Mouse (Mus musculus) C2C12 (cell line): ENCODE results near the gene Zdhhc20. TPM values are rescaled to one million over a fixed set of nuclear protein-coding genes. Genes with fewer than 3 reads are reported as not detected.

Source experiments
- H3K27me3 ChIP-seq: one replicate; pipeline ENCODE4 v1.6.1; 2011; ENCODE audit not compliant: control insufficient read depth, insufficient read depth, insufficient read length
- H3K36me3 ChIP-seq: one replicate; pipeline ENCODE4 v1.6.1; 2011; ENCODE audit not compliant: control insufficient read depth, insufficient read depth
- H3K4me3 ChIP-seq: one replicate; pipeline ENCODE4 v1.5.1; 2011; ENCODE audit warnings: mild to moderate bottlenecking, control low read depth; ENCODE audit not compliant: poor library complexity, insufficient read depth, severe bottlenecking
- H3K79me2 ChIP-seq: one replicate; pipeline ENCODE4 v1.6.1; 2011; ENCODE audit not compliant: control insufficient read depth, insufficient read depth
- H3K79me3 ChIP-seq: one replicate; pipeline ENCODE4 v1.6.1; 2011; ENCODE audit warnings: low read depth, control low read depth
- H3ac ChIP-seq: one replicate; pipeline ENCODE3; 2011; ENCODE audit warnings: low read depth; ENCODE audit not compliant: control insufficient read depth, insufficient read length
- CEBPB ChIP-seq: IDR thresholded peaks from one replicate; pipeline ENCODE4 v1.6.1; 2011; ENCODE audit warnings: low read depth, mild to moderate bottlenecking, control low read depth, moderate library complexity
- CTCF ChIP-seq: IDR thresholded peaks from one replicate; pipeline ENCODE4 v1.5.1; 2011; ENCODE audit not compliant: control insufficient read depth, insufficient read depth, insufficient read length
- FOSL1 ChIP-seq: IDR thresholded peaks from one replicate; pipeline ENCODE4 v1.8.0; 2011; ENCODE audit warnings: mild to moderate bottlenecking, low read length; ENCODE audit not compliant: poor library complexity, insufficient read depth, severe bottlenecking
- MAX ChIP-seq: IDR thresholded peaks from one replicate; pipeline ENCODE4 v1.6.1; 2011; ENCODE audit warnings: mild to moderate bottlenecking, control low read depth
- MYOD1 ChIP-seq: IDR thresholded peaks from one replicate; pipeline ENCODE4 v1.6.1; 2011; ENCODE audit warnings: low read depth; ENCODE audit not compliant: control insufficient read depth, insufficient read length
- MYOG ChIP-seq: IDR thresholded peaks from one replicate; pipeline ENCODE4 v1.6.1; 2011; ENCODE audit not compliant: control insufficient read depth, insufficient read length; ENCODE audit errors: extremely low read depth
- USF1 ChIP-seq: IDR thresholded peaks from one replicate; pipeline ENCODE4 v1.6.1; 2011; ENCODE audit warnings: low read depth, mild to moderate bottlenecking, control low read depth, moderate library complexity
- polyA plus RNA-seq: library from polyadenylated mRNA; unstranded; fragments of >200 nt; fragmentation: generic; extraction: Trizol; gene quantifications from one replicate; pipeline ENCODE4 v1.2.1, GENCODE M21; 2012; ENCODE audit warnings: missing spikeins

The Zdhhc20 gene
- polyA plus RNA-seq, 1 experiment: 8.0 TPM

DNA sequence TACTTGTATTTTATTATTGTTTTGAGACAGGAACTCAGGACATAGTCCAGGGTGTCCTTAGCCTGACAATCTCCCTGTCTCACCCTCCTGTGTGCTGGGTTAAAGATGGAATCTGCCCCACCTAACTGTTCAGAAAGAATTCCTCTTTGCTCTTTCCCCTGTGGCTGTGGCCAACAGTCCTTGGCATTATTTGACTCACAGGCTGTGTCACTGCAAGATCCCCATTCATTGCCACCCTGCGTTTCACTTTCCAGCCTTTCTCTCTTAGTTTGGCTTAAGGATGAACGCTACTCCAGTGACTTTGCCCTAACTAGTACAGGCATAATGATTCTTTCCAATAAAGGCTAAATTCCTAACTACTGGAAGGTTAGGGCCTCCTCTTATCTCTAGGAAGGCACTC is 4.3 kb upstream of the Zdhhc20 start:
- no peaks in the 10 kb centered on the region for H3K27me3 ChIP-seq
- no peak for TF ChIP-seq CEBPB
- TF ChIP-seq MYOG: no peak
- TF ChIP-seq CTCF: no peak
- TF ChIP-seq MYOD1: no peak
- no peak for TF ChIP-seq FOSL1
- TF ChIP-seq MAX: no peak
- TF ChIP-seq USF1: no peak
- no peaks in the 10 kb centered on the region for H3K36me3 ChIP-seq
- H3ac ChIP-seq: no peak overlapping the region
- no peak overlapping the region for H3K4me3 ChIP-seq
- peaks cover 3% of the 10 kb centered on the region for H3K79me3 ChIP-seq
- peaks cover 4% of the 10 kb centered on the region for H3K79me2 ChIP-seq

DNA sequence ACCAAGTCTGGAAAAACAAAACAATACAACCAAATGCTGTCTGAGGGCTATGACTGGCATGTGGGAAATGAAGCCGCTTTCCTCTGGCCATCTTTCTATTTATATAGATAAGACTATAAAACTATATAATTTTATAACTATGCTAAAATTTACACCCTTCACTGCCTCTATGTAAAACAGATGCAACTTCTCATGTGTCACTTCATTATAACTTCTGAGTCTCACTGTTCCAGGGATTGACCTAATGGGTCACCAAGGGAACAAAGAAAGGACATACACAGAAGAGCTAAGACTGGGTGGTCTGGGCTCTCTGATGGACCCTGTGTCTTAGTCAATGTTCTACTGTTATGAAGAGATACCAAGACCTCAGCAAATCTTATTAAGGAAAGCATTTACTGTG is 2.9 kb upstream of the Zdhhc20 start:
- no peaks in the 10 kb centered on the region for H3K36me3 ChIP-seq
- H3K79me2 ChIP-seq: peaks cover 18% of the 10 kb centered on the region
- H3K4me3 ChIP-seq: no peak overlapping the region
- no peak overlapping the region for H3ac ChIP-seq
- H3K27me3 ChIP-seq: no peaks in the 10 kb centered on the region
- peaks cover 13% of the 10 kb centered on the region for H3K79me3 ChIP-seq
- no peak for TF ChIP-seq MYOD1
- no peak for TF ChIP-seq FOSL1
- no peak for TF ChIP-seq CTCF
- TF ChIP-seq USF1: no peak
- TF ChIP-seq CEBPB: no peak
- no peak for TF ChIP-seq MAX
- no peak for TF ChIP-seq MYOG

DNA sequence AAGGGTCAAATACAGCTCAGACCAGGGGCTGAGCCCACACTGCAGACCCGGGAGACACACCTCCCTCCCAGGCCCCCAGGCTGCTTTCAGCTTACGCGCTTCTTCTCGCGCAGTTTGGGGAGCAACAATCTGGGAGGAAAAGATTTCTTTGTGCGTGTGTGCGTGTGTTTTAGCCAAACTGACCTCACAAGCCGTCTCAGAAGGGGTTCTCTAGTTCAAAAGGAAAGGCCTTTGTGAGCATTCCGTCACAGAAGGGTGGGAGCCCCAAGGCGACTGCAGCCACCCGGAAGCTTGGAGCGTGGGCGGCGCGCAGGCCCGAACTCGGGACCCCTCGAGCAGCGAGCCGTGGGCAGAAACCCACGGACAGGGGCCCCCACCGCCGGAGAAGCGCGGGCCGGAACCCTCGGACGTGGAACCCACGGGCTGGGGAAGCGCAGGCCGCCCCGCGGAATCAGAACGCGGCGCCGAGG is 500 bp downstream of the Zdhhc20 start:
- peak overlapping the region; percentile 78 for H3K4me3 ChIP-seq
- peak overlapping the region; percentile 98 for H3ac ChIP-seq
- TF ChIP-seq MYOD1 (no peak), USF1 (no peak), CTCF (no peak), MAX (no peak), CEBPB (no peak), MYOG (no peak), FOSL1 (no peak)
- no peaks in the 10 kb centered on the region for H3K27me3 ChIP-seq
- peaks cover 52% of the 10 kb centered on the region for H3K79me2 ChIP-seq
- peaks cover 19% of the 10 kb centered on the region for H3K79me3 ChIP-seq
- H3K36me3 ChIP-seq: no peaks in the 10 kb centered on the region

DNA sequence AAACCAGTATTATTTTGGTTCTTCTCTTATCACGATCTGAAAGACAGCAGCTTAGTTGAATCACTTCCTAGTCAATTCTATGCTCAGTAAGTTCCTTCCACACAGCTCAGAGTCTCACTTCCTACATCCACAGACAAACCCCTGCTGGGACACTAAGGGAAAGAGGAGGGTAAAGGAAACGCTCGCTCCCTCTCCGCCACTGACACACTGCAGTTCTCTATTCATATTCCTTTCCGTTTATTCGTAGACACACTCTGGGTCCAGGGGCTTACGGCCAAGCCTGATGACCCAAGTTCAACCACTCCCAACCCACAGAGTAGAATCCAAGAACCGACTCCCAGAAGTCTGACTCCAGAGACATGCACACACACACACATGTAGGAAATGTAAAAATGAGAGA is 2.9 kb downstream of the Zdhhc20 start:
- H3K27me3 ChIP-seq: no peaks in the 10 kb centered on the region
- no peak overlapping the region for H3ac ChIP-seq
- peaks cover 27% of the 10 kb centered on the region for H3K79me3 ChIP-seq
- H3K36me3 ChIP-seq: no peaks in the 10 kb centered on the region
- TF ChIP-seq MYOD1 (no peak), CTCF (no peak), USF1 (no peak), MYOG (no peak), FOSL1 (no peak), CEBPB (no peak), MAX (no peak)
- H3K79me2 ChIP-seq: peaks cover 69% of the 10 kb centered on the region
- H3K4me3 ChIP-seq: no peak overlapping the region

DNA sequence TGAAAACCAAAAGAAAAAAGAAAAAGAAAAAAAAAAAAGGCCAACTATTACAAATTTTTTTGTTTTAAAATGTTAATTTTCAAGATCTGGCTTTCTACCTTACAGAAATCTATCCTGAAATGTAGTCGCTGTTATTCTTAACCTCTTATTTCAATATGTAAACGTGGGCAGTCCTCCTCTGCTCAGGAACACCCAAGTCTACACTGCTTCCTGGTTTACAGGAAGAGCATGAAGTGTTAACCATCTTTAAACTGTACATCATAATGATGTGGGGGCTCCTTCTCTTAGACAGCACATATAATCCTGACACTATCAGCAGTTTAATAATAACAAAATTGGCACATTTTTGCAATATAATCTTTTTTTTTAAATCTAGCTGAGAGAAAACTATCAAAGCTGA is 4.0 kb downstream of the Zdhhc20 start:
- Histone ChIP-seq H3K27me3 (no peaks in the 10 kb centered on the region), H3K36me3 (no peaks in the 10 kb centered on the region), H3ac (no peak overlapping the region), H3K79me3 (peaks cover 31% of the 10 kb centered on the region), H3K79me2 (peaks cover 80% of the 10 kb centered on the region), H3K4me3 (no peak overlapping the region)
- TF ChIP-seq MYOG: no peak
- TF ChIP-seq CTCF: no peak
- no peak for TF ChIP-seq MAX
- TF ChIP-seq USF1: no peak
- no peak for TF ChIP-seq CEBPB
- TF ChIP-seq FOSL1: no peak
- TF ChIP-seq MYOD1: no peak

DNA sequence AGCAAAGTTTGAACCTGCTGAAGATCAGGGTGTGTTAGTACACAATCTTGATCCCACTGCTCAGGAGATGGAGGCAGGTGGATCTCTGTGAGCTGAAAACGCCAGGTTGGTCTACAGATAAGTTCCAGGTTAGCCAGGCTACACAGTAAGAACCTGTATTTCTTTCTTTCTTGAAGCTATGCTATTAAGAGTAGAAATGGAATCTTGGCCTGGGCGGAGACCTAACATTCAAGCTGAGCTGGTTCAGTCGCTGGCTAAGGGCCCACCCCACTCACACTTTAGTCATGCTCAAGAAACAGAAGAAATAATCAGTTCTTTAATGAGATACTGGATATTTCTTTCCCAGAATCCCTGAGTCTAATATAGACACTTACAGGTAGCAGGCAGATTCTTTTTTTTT is 6.7 kb downstream of the Zdhhc20 start:
- TF ChIP-seq FOSL1: no peak
- TF ChIP-seq MYOG: no peak
- no peak for TF ChIP-seq CTCF
- TF ChIP-seq USF1: no peak
- TF ChIP-seq MYOD1: no peak
- TF ChIP-seq CEBPB: no peak
- TF ChIP-seq MAX: no peak
- Histone ChIP-seq H3K36me3 (no peaks in the 10 kb centered on the region), H3K79me3 (peaks cover 25% of the 10 kb centered on the region), H3K4me3 (no peak overlapping the region), H3ac (no peak overlapping the region), H3K79me2 (peaks cover 84% of the 10 kb centered on the region), H3K27me3 (no peaks in the 10 kb centered on the region)
